Mouse (Mus musculus) common myeloid progenitor, adult 5-6 weeks (primary cell): ENCODE data around the gene Tomm34. TPM values are rescaled to one million over a fixed set of nuclear protein-coding genes. Genes with fewer than 3 reads are reported as not detected.
A peak's percentile ranks its signal among the peaks of the same experiment; 100 is the strongest.

Experiments
- ATAC-seq: replicated peaks from 2 replicates; pipeline ENCODE4 v1.8.0; 2016; ENCODE audit warnings: low read depth, mild to moderate bottlenecking, moderate TSS enrichment, inconsistent platforms; ENCODE audit not compliant: poor library complexity, severe bottlenecking
- total RNA-seq: library from RNA; stranded (forward); fragments of 200-1000, 187-1606 nt; gene quantifications from 2 replicates; pipeline ENCODE4 v1.2.3, GENCODE M21; 2017

Gene Tomm34
- total RNA-seq, result 35.7 and 40.4 TPM in 2 replicates

DNA sequence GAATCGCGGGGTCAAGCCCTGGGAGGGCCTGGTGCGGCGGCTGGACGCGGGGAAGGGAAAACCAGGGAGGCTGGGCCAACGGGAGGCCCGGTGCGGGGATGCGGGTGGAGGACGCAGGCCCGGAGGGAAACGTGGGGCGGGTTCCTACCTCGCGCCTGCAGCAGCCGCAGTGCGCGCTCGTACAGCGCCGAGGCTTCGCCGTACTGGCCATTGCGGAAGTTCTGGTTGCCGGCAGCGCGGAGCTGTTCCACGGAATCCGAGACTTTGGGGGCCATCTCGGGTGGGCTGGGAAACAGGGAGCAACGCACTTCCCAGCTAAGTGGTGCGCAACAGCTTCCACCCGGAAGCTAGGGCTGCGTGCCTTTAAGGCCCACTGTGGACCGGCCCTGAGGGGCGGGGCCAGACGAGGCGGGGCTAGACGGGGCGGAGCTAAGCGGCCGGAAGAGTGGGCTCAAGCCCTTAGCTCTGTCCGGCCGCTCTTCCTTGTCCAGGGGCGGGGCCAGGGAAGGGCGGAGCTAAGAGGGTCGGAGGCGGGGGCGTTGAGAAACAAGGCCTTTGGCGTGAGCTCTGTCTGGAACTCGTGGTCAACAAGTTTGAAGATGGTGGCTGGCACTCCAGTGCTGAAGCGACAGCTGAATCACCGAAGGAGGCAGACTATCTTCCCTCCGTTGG is at the start of gene Tomm34:
Gene Tomm34, minus strand, starts transcription at position 405 of the 672 bp plus-strand sequence.
- ATAC-seq, result peak; percentile 78

DNA sequence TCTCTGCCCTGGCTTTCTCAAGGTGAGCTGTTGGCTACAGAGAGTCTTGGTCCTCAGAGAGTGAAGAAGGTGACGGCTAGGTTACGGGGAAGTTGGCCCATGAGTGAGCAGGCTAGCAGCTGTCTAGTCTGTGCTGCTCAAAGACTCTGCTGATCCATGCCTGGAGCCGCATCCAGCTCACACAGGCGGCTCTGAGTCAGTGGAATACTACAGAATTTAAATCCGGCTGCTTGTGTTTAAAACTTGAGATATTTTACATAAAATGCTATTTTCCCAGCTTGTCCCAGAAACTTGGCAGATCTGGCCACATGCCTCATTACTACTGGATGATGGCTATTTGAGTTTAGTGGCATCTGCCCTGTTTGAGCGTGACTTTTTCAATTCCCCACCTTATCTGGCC is 48.5 kb upstream of the Tomm34 start:
- no peak for ATAC-seq

DNA sequence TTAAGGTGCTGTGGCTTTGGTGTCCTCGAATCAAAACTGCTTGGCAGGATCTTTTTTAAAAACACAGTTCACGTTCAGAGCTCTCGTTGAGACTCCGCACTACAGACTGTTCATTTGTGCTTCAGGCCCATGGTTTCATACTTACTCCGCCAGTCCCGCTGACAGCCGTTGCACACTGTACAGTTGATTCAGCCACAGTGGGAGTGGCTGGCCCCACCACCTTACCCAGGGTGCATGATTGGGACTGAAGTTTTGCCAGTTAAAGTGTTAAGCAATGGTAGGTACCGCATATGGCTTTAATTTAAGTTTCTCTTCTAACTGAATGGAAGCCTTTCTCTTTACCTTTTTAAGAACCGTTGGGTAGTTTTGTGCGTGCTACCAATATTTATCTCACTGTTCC is 44.6 kb upstream of the Tomm34 start:
- no peak for ATAC-seq

DNA sequence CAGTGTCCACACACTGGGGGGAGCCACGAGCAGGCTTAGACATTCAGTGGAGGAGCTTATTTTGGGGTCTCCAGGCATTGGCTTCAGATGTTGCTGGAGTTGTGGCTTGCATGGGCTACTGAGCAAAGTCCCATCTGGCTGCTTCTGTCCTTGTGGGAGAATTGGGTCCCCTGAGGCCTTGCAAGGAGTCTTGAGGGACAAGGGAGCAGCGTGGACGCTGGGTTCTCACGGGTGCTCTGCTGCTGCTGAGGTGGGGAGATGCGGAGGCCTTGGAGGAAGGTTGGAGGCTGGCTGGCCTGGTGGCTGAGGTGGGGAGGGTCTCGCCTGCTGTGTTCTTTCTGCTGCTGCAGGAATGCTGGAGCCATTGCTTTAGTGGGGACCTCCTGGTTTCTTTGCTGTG is 43.1 kb upstream of the Tomm34 start:
- no peak for ATAC-seq

DNA sequence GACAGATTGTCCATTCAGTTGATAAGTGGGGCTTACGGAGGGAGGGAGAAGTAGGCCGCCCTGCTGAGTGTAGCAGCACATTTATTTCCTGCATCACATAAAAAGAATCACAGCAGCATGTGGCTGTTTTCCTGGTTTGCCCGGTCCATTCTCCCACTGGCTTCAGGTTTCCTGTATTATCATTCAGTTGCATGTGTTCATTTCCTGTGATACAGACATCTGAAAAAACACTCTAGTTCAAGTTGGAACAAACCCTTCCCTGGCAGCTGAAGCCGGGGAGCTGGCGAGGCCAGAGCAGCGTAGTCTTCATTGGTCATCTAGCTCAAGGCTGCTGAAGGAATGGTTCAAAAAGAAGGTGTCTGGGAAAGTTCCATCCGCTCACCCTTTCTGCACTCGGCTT is 40.6 kb upstream of the Tomm34 start:
- ATAC-seq, result no peak

DNA sequence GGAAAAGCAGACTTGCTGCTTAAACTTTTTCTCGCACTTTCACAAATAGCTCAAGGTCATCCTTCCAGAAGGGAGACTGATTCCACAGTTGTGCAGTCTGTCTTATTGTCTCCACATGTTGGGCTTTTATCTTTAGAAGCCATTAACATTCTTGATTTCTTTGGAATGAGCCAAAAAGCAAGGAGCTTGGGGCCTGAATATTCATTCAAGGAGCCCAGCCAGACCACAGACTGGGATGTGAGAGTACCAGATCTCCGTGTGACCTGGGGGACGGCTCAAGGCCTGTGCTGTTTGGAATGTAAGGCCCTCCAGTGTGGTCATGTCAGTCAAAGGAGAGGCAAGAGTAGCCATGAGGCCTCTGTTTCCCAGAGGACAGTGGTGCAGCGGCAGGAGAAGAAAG is 37.5 kb upstream of the Tomm34 start:
- no peak for ATAC-seq

DNA sequence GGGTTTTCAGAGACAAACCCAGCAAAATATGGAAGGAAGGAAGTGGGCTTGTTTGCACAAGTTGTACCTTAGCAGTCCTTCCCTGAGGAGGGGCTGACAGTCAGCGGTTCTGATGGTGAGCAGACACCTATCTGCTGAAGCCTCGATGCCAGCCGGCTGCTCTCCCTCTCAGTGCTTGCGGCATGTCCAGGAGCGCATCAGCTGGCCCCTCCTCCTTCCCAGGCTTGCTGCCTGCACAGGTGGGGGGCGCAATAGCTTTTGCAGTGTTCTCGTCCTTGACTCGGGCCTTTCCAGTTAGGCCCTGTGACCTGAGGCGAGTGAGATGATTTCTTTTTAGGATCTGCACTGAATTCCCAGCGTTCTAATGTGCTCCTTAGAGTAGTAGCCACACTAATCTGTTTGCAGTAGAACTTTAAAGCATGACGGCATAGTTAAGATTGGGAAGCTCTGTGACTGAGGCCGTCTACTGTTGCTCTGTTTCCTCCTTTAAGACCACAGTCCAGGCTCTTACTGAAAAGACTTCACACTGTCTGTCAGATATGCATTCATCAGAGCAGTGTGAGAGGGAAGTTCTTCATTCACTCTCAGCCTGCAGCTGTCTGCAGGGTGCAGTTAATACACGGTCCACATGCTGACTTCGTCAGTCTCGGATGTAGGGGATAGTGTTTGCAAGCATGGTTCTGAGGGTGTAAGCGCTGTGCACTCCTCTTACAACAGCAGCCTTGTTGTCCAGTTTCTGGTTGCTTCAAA is 36.3 kb upstream of the Tomm34 start:
- no peak for ATAC-seq

DNA sequence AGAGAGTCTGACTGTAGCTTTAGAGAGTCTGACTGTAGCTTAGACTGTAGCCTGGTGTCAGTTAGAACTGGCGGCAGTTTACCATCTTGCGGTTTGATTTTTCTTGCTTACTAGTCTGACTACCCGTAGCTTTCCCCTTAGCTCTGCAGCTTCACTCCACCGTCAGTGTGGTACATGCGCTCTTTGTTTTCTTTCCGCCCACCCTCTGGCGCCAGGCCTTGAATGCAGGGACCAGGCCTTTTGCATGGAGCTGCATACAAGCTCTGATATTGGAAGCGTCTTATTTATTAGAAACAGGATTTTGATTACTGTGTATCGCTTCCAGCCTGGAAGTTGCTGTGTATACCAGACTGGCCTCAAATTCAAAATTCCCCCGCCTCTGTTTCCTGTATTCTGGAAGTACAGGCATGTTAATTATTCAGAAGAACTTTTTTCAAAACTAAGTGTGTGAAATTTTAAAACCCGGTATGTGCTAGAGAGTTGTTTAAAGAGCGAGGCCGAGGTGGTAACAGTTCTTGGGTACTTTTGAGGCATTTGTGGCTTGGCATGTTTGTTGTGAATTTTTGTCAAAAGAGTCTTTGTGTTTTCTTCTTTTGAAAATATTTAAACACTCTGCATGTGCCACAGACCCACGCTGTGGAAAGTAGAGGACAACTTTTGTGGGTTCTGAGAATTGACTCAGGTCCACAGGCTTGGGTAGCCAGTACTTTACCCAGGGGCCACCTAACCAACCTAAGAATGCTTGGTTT is 35.5 kb upstream of the Tomm34 start:
- no peak for ATAC-seq

DNA sequence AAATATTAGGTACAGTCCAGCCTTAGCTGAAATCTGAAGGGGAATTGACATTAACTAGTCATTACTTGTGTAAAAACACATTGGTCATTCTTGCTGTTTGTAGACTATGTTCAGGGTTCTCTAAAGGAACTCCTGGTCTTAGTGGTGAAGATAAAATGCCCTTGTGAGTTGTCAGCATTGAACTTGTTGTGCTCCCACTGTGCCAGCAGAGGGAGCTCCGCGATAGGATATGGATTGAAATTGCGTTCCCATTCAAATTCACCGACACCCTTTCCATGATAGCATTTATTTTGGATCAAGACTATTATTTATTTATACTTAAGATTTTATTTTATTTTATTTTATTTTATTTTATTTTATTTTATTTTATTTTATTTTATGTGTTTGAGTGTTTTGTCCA is 32.5 kb upstream of the Tomm34 start:
- ATAC-seq, result peak; percentile 70; the same call in 1 of the 2 replicates

DNA sequence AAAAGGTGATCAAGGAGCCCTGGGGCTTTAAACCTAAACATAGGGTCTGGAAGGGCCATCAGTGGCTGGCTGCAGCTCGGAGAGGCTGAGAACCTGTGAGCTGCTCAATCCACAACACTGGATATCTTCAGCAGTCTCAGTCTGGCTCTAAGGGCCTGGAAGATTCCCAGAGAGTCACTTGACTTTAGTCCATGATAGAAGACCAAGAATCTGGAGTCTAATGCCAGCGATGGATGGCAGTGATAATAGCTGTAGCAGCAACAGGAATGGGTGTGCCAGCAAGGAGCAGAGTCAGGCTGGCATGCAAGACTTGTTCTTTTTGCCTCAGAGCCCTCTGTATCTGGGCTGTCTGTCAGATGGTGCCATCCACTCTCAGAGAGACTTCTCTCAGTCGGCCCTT is 31.4 kb upstream of the Tomm34 start:
- ATAC-seq, result no peak

DNA sequence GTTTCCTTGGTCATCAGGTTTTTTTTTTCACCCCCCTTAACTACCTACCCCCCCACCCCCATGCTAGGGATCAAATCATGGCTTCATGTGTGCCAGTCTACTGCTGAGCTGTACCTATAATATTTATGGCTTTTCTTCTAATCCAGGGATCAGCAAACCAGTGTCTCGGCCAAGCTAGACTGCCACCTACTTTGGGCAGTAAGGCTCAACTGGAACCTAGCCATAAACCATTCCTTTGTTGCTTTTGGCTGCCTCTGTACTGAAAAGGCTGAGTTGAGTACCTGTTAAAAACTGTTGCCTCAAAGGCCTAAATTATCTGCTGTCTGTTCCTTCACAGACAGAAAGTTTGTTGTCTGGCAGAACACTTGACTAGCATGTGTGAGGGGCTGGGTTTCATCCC is 31.0 kb upstream of the Tomm34 start:
- no peak for ATAC-seq

DNA sequence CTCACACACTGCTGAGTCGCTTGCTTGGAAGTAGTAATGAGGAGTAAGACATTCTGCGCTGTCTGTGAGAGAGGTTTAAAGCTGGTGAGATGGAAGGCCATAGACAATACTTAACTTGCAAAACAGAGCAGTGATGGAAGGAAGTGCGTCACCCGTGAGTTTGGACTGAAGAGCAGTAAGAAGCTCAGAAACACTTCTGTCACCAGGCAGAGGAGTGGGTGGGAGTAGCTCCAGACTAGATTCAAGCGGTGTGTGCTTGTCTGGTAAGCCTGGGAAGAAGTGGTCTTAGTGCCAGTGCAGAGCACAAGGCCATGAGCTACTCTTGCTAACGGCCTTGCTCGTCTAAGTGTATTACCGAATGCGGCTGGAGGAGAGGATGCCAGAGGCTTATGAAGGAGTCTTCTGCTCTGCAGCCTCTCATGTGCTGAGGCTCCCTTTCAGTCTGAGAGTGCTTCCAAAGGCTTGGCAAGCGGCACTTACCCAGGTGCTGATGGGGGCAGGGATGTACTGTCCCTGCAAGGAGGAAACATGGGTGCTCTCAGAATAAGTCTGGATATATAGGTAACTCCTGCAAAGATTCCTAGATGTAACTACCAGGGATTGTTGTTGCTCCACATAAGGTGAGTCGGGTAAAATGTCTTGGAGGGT is 27.8 kb upstream of the Tomm34 start:
- no peak for ATAC-seq

DNA sequence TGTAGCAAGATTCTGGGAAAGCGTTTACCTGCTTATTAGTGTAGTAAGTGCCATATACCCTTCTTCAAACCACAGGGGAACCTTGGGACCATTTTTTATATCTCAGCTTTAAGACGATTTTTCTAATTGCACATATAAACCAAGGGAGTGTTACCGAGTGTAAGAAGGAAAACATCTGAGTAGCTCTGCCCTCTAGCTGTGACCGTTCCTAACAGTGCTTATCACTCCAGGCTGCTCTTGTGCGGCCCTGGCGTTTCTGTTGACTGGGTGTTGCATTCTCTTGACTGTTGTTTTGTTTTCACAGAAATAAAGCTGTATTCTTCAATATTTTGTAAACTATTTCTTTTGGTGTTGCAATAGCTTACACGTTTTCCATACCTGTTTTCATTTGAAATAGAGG is 23.2 kb upstream of the Tomm34 start:
- ATAC-seq, result peak; percentile 79

DNA sequence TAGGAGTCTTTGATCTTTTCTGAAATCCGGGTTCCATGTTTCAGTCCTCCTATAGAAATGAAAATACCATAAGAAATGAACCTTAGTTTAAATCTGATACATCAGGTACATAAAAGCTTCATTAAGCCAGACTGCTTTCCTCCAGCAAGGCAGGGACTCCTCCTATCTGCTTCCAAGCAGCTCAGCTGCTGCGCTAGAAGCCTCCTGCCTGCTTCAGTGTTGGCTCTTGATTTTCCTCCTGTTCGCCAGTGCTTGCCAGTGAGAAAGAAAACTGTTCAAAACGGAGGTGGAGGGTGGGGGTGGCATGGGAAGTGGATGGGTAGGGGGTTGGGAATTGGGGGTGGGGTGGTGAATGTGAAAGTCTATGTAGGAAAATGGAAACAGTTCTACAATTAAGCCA is 18.5 kb upstream of the Tomm34 start:
- ATAC-seq, result no peak

DNA sequence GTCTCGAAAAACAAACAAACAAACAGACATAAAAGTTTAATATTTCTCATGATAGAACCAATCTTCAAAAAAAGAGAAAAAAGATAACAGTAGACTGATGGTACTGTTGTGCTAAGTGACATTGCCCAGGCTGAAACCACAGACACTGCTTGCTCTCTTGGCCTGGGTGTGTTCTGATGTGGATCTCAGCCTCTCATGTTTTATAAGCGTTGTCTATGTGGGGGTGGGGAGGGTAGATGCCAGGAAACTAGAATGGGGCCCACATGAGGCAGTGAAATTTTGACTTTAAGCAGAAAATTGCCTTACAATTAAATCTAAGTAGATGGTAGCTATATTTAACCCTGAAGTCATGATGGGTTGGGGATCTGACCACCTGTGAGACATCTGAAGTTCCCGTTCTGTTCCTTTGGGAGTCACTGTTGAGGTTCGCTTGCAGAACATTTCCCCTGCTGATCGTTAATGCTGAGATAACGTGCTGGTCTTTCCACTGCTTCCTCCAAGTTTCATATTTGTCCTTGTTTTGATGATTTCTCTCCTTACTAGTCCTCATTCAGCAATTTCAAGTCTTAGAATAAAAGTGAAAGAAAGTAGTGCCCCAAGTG is 16.5 kb upstream of the Tomm34 start:
- ATAC-seq, result no peak

DNA sequence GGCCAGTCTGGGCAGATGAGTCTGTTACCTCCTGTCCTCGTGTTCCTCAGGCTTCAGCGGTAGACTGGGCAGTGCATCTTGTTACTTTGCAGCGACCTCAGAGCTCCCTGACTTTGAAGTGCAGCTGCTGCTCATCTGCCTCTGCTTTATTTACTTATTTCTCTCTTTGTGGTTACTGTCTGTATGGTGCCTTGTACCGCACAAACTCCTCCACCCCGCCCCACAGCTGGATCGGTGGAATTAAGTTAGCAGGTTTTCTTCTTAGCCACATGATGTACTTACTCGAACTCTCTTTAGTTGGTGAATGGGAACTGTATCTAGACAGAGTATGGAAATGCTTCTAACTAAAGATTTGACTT is 13.4 kb upstream of the Tomm34 start:
- peak; percentile 5; the same call in 1 of the 2 replicates for ATAC-seq

DNA sequence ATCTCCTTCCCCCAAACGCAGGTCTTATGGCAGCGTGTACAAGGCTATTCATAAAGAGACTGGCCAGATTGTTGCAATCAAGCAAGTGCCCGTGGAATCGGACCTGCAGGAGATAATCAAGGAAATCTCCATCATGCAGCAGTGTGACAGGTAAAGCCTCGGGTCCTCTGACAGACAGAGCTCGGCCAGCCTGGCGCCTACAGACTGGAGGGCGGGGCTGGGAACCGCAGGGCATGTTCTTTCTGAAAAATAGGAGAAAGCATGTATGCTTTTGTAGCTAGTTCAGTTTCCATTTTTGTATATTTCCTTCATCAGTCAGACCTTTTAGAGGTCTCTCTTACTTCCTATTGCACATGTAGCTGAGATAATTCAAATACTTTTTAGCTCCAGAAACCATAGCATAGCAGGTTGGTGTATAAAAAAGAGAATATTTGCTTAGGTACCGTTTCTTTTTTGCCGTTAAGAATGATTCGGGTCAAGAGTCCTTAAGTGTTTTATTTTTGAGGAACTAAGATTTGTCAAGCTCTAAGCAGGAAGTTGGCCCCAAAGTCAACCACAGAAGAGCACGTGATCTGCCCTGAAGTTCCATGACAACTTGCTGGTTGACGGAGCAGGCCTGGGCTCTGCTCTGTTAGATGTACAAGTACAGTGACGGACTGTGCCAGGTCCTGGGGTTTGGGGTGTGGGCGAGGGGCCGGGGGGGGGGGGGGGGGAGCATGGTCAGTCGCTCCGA is 12.8 kb upstream of the Tomm34 start:
- ATAC-seq, result peak; percentile 88

DNA sequence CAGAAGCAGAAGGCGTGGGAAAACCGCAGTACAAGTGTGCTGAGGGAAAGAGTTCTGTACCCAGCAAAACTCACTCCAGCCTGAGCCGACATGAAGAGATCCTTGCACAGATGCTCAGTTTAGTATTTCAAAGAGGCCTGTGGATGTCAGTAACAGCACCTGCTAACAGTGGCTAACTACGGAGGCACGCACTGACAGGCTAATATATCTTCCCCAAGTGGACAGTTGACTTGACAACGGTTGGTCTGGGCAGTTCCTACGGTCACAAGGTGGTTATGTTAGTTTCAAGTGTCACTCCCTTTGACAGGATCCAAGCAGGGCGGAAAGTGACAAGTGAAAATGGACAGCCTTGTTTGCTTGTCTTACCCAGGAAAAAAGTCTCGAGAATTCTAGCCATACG is 11.2 kb upstream of the Tomm34 start:
- ATAC-seq, result no peak

DNA sequence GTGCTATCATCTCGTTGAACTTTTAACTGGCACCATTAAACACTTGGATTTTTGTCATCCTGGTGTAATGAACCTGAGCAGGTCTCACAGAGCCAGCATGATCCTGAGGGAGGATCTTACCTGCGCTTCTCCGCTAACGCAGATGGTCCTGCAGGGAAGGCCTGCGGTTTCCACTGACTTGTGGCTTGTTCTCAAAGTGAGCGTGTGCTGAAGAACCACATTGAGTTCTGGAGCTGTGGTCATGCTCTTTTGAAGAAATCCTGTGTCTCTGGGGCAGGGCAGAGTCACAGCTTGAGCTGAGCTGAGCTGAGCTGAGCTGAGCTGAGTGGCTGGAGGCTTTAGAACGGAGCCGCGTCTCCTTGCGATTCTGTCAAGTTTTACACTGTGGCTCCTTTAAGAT is 10.6 kb upstream of the Tomm34 start:
- ATAC-seq, result no peak

DNA sequence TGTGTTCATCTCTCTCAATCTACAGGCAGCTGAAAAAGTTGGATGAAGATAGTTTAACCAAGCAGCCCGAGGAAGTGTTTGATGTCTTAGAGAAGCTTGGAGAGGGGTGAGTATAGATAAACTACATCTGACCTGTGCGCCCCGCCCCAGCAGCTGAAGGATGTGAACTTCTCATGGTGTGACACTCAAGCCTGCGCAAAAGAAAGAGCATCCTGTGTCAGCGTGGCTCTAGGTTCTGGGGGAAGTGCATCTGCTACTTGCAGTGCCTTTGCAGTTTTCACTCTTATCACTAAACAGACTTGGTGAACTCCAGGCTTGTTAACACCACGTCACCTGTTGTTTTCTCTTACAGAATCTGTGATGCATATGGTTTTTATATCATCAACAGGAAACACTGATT is 8.5 kb upstream of the Tomm34 start:
- ATAC-seq, result no peak
